Mouse (Mus musculus) hindbrain, embryonic 14.5 days (tissue): ENCODE results near the gene 4930519P11Rik. TPM values are rescaled to one million over a fixed set of nuclear protein-coding genes. Genes with fewer than 3 reads are reported as not detected.

ENCODE experiments used
- ATAC-seq: fragments of 200-750 bp; cut with Nextera tagmentation; 2 replicates; pipeline ENCODE4 v1.8.0; 2017; ENCODE audit warnings: moderate number of reproducible peaks, mild to moderate bottlenecking, moderate TSS enrichment, moderate library complexity; ENCODE audit not compliant: low FRiP score
- DNase-seq: peaks from one replicate; pipeline ENCODE4 v3.0.0-alpha.2; 2015; ENCODE audit warnings: low spot score
- H3K27ac ChIP-seq: fragments of 300-500 bp; sonication (generic); 2 replicates; pipeline ENCODE4 v1.5.1; 2014; ENCODE audit warnings: mild to moderate bottlenecking, moderate library complexity
- H3K27me3 ChIP-seq: fragments of 300-500 bp; sonication (generic); 2 replicates; pipeline ENCODE4 v1.6.1; 2014; ENCODE audit warnings: mild to moderate bottlenecking, low read length, mixed read lengths; ENCODE audit not compliant: control insufficient read depth, insufficient read depth
- H3K36me3 ChIP-seq: fragments of 300-500 bp; sonication (generic); replicated peaks from 2 replicates; pipeline ENCODE4 v1.6.1; 2014; ENCODE audit not compliant: control insufficient read depth, insufficient read depth
- H3K4me1 ChIP-seq: fragments of 300-500 bp; sonication (generic); replicated peaks from 2 replicates; pipeline ENCODE4 v1.6.1; 2014; ENCODE audit warnings: antibody characterized with exemption, low read length, mixed read lengths; ENCODE audit not compliant: control insufficient read depth, insufficient read depth
- H3K4me2 ChIP-seq: fragments of 300-500 bp; sonication (generic); replicated peaks from 2 replicates; pipeline ENCODE4 v1.6.1; 2014; ENCODE audit warnings: mild to moderate bottlenecking, moderate library complexity
- H3K4me3 ChIP-seq: fragments of 300-500 bp; sonication (generic); replicated peaks from 2 replicates; pipeline ENCODE4 v1.5.1; 2014; ENCODE audit warnings: mild to moderate bottlenecking, low read length
- H3K9ac ChIP-seq: fragments of 300-500 bp; sonication (generic); 2 replicates; pipeline ENCODE4 v1.6.1; 2014
- H3K9me3 ChIP-seq: fragments of 300-500 bp; sonication (generic); 2 replicates; pipeline ENCODE4 v1.6.1; 2016; ENCODE audit warnings: low read length; ENCODE audit not compliant: control insufficient read depth
- WGBS: fragments of 180-500 bp; shearing (Covaris S2); extraction: QIAGEN DNeasy Blood & Tissue Kit; methylation state at CpG from one replicate; pipeline ENCODE4 v1.1.7; 2014; 5-methylcytosine and 5-hydroxymethylcytosine counted together
- polyA plus RNA-seq: library from polyadenylated mRNA; unstranded; fragments of >200 nt; fragmentation: Nextera tagmentation; extraction: Ambion mirVana; gene quantifications from 2 replicates; pipeline ENCODE4 v1.2.1, GENCODE M21; 2014

4930519P11Rik gene
- 0.47 and 0.59 TPM in 2 replicates for polyA plus RNA-seq

DNA sequence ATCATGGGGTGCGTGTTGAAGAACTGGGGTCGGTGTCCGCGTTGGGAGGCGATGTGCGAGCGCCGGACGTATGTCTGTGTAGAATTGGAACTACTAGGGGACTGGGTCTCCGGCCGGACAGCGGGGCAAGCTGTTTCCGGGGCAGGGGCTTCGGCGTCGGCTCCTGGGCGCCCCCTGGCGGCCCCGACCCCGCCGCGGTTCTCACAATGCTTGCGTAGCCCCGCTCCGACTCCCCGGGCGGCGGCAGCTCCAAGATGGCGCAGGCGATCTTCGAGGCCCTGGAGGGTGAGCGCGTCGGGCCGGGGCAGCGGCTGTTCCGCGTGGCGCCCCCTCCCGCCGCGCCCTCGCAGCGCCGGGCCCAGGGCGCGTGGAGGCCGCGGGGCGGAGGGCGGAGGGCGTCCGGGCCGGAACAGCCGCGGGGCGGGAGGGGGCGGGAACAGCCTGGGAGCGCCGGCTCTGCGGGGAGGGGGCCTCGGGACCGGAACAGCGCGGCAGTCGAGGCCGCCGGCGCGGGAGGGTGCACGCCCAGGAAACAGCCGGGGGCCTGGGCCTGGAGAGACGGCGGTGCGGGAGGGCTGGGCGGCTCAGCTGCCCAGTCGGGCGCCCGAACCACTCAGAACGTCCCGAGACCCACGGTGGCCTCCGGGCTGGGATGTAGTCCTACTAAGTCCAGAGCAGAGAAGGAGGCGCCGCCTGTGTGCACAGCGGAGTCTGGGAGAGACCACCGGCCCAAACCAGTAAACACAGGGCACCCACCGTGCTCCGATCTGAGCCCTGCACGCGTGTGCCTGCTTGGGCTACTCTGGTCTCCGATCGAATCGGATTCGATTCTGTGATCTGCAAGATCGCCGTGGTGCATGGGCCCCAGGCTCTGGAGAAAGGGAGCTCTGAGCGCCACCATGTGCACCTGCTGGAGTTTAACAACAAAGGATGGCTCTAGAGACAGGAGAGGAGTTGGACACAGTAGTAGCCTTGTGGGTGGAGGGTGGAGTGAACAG lies at the start of gene 4930519P11Rik, which contains the start of gene Zfp341:
4930519P11Rik (minus strand) TSS at position 320 of the 998 bp plus-strand sequence.
Zfp341 (plus strand) TSS at position 180 of the 998 bp plus-strand sequence.
- H3K27ac ChIP-seq: peak within 1 kb of the TSS; percentile 99
- peaks cover 15% of the 10 kb centered on the region for H3K4me1 ChIP-seq
- H3K4me3 ChIP-seq: peak within 1 kb of the TSS; percentile 60
- H3K9ac ChIP-seq: peak within 1 kb of the TSS; percentile 91
- no peaks in the 10 kb centered on the region for H3K27me3 ChIP-seq
- ATAC-seq (peak; percentile 93), DNase-seq (peak; percentile 94)
- H3K9me3 ChIP-seq: no peaks in the 10 kb centered on the region
- peaks cover 2% of the 10 kb centered on the region; the same call in 1 of the 2 replicates for H3K36me3 ChIP-seq
- peak within 1 kb of the TSS; percentile 91 for H3K4me2 ChIP-seq
- under 1% methylated on average over 75 of the region's 98 CpGs for WGBS

GRCm38 (mm10) chr2:154659531-154660074 lies 46.4 kb upstream of the 4930519P11Rik start:
- Histone ChIP-seq H3K4me2 (peak overlapping the region; percentile 95; the same call in 1 of the 2 replicates), H3K9me3 (no peaks in the 10 kb centered on the region), H3K36me3 (peaks cover 23% of the 10 kb centered on the region; the same call in 1 of the 2 replicates), H3K27ac (no peak overlapping the region), H3K9ac (peak overlapping the region; percentile 92; the same call in 1 of the 2 replicates), H3K27me3 (no peaks in the 10 kb centered on the region), H3K4me1 (peaks cover 25% of the 10 kb centered on the region), H3K4me3 (no peak overlapping the region)
- 90% methylated on average over 3 of the region's 5 CpGs for WGBS
- no peak for DNase-seq
- no peak for ATAC-seq

DNA sequence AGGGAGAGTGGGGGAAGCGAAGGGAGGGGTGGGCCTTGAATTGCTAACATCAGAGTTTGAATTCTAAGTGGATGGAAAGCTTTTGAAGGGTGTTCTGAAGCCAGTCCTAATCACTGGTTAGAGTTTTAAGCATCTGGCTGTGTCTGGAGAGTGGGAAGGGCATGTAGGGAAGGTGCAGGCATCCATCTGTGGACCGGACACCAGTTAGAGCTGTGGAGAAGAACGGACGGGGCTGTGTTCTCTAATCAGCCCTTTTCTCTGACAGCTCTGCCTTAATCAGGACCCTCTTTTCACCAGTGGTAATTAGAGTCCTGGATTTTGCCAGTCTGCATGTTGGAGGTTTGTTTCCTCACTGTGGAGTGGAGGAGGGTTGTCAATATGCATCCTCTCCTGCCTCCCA lies 45.8 kb upstream of the 4930519P11Rik start:
- WGBS: 91% methylated on average over 4 of the region's 4 CpGs
- peak overlapping the region; percentile 95 for H3K4me2 ChIP-seq
- H3K36me3 ChIP-seq: peaks cover 23% of the 10 kb centered on the region; the same call in 1 of the 2 replicates
- H3K27me3 ChIP-seq: no peaks in the 10 kb centered on the region
- H3K9ac ChIP-seq: peak overlapping the region; percentile 92
- 0 out of 2 replicates have a peak overlapping the region, but pooled peaks have one; percentile 21 for H3K27ac ChIP-seq
- ATAC-seq (no peak), DNase-seq (no peak)
- peaks cover 25% of the 10 kb centered on the region for H3K4me1 ChIP-seq
- peak overlapping the region; percentile 87; the same call in 1 of the 2 replicates for H3K4me3 ChIP-seq
- no peaks in the 10 kb centered on the region for H3K9me3 ChIP-seq

GRCm38 (mm10) chr2:154657486-154658237 lies 44.4 kb upstream of the 4930519P11Rik start:
- Histone ChIP-seq H3K4me2 (peak overlapping the region; percentile 95), H3K9ac (peak overlapping the region; percentile 92), H3K27ac (peak overlapping the region; percentile 76), H3K4me3 (peak overlapping the region; percentile 87), H3K9me3 (no peaks in the 10 kb centered on the region), H3K4me1 (peaks cover 25% of the 10 kb centered on the region), H3K27me3 (no peaks in the 10 kb centered on the region), H3K36me3 (peaks cover 18% of the 10 kb centered on the region; the same call in 1 of the 2 replicates)
- DNase-seq (no peak), ATAC-seq (0 out of 2 replicates have a peak, but pooled peaks have one; percentile 6)
- 17% methylated on average over 12 of the region's 12 CpGs for WGBS

DNA sequence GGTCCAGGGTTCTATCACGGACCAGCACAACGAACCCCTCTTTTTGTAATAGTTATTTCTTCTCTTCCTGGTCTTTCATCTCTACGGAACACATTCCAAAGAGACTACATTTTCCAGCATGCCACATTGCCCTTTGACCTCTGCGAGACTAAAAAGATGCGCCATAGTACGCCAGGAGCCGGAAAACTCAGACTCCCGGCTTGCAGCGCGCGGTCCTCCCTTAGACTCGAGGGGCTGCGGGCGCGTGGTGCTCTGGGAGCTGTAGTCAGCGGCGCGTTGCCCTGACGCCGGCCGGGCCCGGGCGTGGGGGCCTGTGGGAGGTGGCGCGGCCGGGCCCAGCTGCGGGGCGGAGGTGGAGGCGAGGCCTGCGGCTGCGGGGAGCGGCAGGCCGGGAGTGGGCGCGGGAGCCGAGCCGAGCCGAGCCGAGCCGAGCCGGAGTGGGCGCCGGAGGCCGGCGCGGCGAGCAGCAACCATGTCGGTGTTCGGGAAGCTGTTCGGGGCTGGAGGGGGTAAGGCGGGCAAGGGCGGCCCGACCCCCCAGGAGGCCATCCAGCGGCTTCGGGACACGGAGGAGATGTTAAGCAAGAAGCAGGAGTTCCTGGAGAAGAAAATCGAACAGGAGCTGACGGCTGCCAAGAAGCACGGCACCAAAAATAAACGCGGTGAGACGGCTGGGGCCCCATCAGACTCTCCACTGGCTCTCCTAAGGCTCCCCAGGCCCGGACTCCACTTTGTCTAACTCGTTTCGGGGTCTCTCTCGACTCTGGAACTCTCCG lies 43.7 kb upstream of the 4930519P11Rik start:
- Histone ChIP-seq H3K27ac (peak overlapping the region; percentile 76), H3K4me3 (peak overlapping the region; percentile 87), H3K9ac (peak overlapping the region; percentile 92), H3K9me3 (no peaks in the 10 kb centered on the region), H3K36me3 (peaks cover 16% of the 10 kb centered on the region; the same call in 1 of the 2 replicates), H3K4me1 (peaks cover 25% of the 10 kb centered on the region), H3K4me2 (peak overlapping the region; percentile 95), H3K27me3 (no peaks in the 10 kb centered on the region)
- DNase-seq (peak; percentile 99), ATAC-seq (peak; percentile 99)
- under 1% methylated on average over 65 of the region's 67 CpGs for WGBS

GRCm38 (mm10) chr2:154655878-154656414 lies 42.7 kb upstream of the 4930519P11Rik start:
- no peak overlapping the region for H3K4me3 ChIP-seq
- 87% methylated on average over 2 of the region's 2 CpGs for WGBS
- H3K9me3 ChIP-seq: no peaks in the 10 kb centered on the region
- DNase-seq: no peak
- peak overlapping the region; percentile 55 for H3K4me2 ChIP-seq
- ATAC-seq: no peak
- H3K27me3 ChIP-seq: no peaks in the 10 kb centered on the region
- H3K27ac ChIP-seq: 0 out of 2 replicates have a peak overlapping the region, but pooled peaks have one; percentile 12
- peaks cover 7% of the 10 kb centered on the region; the same call in 1 of the 2 replicates for H3K36me3 ChIP-seq
- H3K9ac ChIP-seq: peak overlapping the region; percentile 92
- peaks cover 25% of the 10 kb centered on the region for H3K4me1 ChIP-seq

DNA sequence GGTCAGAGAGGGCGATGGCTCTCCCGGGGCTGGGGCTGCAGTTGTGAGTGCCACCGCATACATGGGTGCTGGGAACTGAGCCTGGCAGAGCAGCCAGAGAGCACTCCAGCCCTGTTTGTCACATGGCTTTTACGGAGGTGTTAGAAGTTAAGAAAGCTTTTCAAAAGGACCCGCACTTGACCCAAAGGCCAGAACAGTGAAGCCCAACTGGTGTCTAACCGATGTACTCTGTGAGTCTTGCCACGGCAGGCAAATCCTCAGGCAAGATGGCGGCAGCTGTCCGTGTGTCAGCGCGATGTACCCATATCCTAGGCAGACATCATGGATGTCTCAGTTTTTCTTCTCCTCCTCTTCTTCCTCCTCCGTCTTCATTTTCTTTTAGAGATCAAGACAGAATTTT lies 41.7 kb upstream of the 4930519P11Rik start:
- Histone ChIP-seq H3K4me3 (no peak overlapping the region), H3K9ac (no peak overlapping the region), H3K27ac (no peak overlapping the region), H3K4me1 (peaks cover 25% of the 10 kb centered on the region), H3K36me3 (no peaks in the 10 kb centered on the region), H3K27me3 (no peaks in the 10 kb centered on the region), H3K4me2 (no peak overlapping the region), H3K9me3 (no peaks in the 10 kb centered on the region)
- no peak for ATAC-seq
- 97% methylated on average over 12 of the region's 12 CpGs for WGBS
- no peak for DNase-seq

DNA sequence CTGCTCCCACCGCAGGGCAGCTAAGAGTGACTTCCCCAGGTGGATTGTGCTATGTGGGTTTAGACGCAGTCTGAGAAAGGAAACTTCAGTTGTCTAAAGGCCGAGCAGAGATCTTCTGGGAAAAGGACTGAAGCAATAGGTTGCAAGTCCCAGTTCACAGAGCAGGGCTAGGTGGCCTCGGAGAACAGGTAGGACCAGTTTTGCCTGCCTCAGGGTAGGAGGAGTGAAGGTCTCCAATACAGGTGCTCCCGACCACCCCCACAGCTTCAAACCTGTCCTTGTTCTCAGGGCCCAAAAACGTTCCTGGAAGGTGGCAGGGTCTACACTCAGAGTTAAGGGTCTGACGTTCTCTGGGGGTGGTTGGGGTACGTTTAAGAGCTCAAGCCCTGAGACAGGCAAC lies 38.1 kb upstream of the 4930519P11Rik start, which contains the start of gene Chmp4b:
Chmp4b (plus strand) TSS at position 343 of the 400 bp plus-strand sequence.
- Histone ChIP-seq H3K4me2 (no peak within 1 kb of the TSS), H3K36me3 (0 out of 2 replicates have a peak, but pooled peaks cover 2% of the 10 kb centered on the region), H3K4me3 (no peak within 1 kb of the TSS), H3K9me3 (no peaks in the 10 kb centered on the region), H3K4me1 (0 out of 2 replicates have a peak, but pooled peaks cover 2% of the 10 kb centered on the region), H3K9ac (no peak within 1 kb of the TSS), H3K27ac (no peak within 1 kb of the TSS), H3K27me3 (no peaks in the 10 kb centered on the region)
- ATAC-seq (no peak), DNase-seq (no peak)
- 58% methylated on average over 8 of the region's 8 CpGs for WGBS
